Mouse (Mus musculus): Measurements from ENCODE around the gene Farp2. TPM values are rescaled to one million over a fixed set of nuclear protein-coding genes. Genes with fewer than 3 reads are reported as not detected.
"Not testable (repeated sequence)": the region's sequence is repeated elsewhere in the genome, so short reads cannot be mapped to it uniquely, and the experiment has no call there.

Farp2 gene
- polyA plus RNA-seq, 1 experiment from 2014 or later, result 6.1 TPM

GRCm38 (mm10) chr1:93508576-93508975 is 3.3 kb upstream of the Farp2 start:
- WGBS, result 31% methylated on average over 1 of the region's 1 CpGs

GRCm38 (mm10) chr1:93512351-93512690 is 442 bp downstream of the Farp2 start:
- Histone ChIP-seq H3K4me3 (replicated peaks) (peak overlapping the region; percentile 75), H3K9ac (peak overlapping the region; percentile 59), H3K4me1 (peaks cover 12% of the 10 kb centered on the region; the same call in 1 of the 2 replicates), H3K27ac (peak overlapping the region; percentile 78), H3K4me2 (peak overlapping the region; percentile 72), H3K9me3 (no peaks in the 10 kb centered on the region), H3K27me3 (replicated peaks) (no peaks in the 10 kb centered on the region), H3K36me3 (0 out of 2 replicates have a peak, but pooled peaks cover 12% of the 10 kb centered on the region)
- ATAC-seq (ENCODE audit: insufficient read depth, low FRiP score, low read depth), result peak; percentile 9; the same call in 1 of the 2 replicates
- WGBS, result 2% methylated on average over 15 of the region's 15 CpGs

More at GRCm38 (mm10) chr1:93508576-93508975, 3.3 kb upstream of the Farp2 start:
- not testable (repeated sequence) for ATAC-seq (ENCODE audit: insufficient read depth, low FRiP score, low read depth); H3K9ac ChIP-seq; H3K4me3 ChIP-seq (replicated peaks); H3K4me2 ChIP-seq; H3K27me3 ChIP-seq (replicated peaks); H3K27ac ChIP-seq; H3K9me3 ChIP-seq
- Histone ChIP-seq H3K36me3 (peaks cover 31% of the 10 kb centered on the region), H3K4me1 (peaks cover 12% of the 10 kb centered on the region; the same call in 1 of the 2 replicates)

- Histone ChIP-seq H3K4me1 (peaks cover 12% of the 10 kb centered on the region; the same call in 1 of the 2 replicates), H3K9me3 (no peaks in the 10 kb centered on the region), H3K4me3 (replicated peaks) (no peak overlapping the region), H3K27me3 (replicated peaks) (no peaks in the 10 kb centered on the region), H3K36me3 (0 out of 2 replicates have a peak, but pooled peaks cover 10% of the 10 kb centered on the region), H3K4me2 (peak overlapping the region; percentile 72), H3K27ac (no peak overlapping the region), H3K9ac (no peak overlapping the region)
- WGBS, result 71% methylated on average over 14 of the region's 14 CpGs
- no peak for ATAC-seq (ENCODE audit: insufficient read depth, low FRiP score, low read depth)
Observed at GRCm38 (mm10) chr1:93513221-93513620, 1.3 kb downstream of the Farp2 start.

GRCm38 (mm10) chr1:93521491-93521890 is 9.6 kb downstream of the Farp2 start:
- Histone ChIP-seq H3K9me3 (no peaks in the 10 kb centered on the region), H3K27ac (no peak overlapping the region), H3K4me2 (no peak overlapping the region), H3K9ac (no peak overlapping the region), H3K27me3 (replicated peaks) (no peaks in the 10 kb centered on the region), H3K4me1 (no peaks in the 10 kb centered on the region), H3K36me3 (no peaks in the 10 kb centered on the region), H3K4me3 (replicated peaks) (no peak overlapping the region)
- no peak for ATAC-seq (ENCODE audit: insufficient read depth, low FRiP score, low read depth)
- 75% methylated on average over 2 of the region's 2 CpGs for WGBS

- Histone ChIP-seq H3K4me3 (replicated peaks) (no peak overlapping the region), H3K27ac (no peak overlapping the region), H3K4me2 (no peak overlapping the region), H3K9me3 (no peaks in the 10 kb centered on the region), H3K27me3 (replicated peaks) (no peaks in the 10 kb centered on the region), H3K4me1 (no peaks in the 10 kb centered on the region), H3K36me3 (no peaks in the 10 kb centered on the region), H3K9ac (no peak overlapping the region)
- 59% methylated on average over 1 of the region's 1 CpGs for WGBS
- no peak for ATAC-seq (ENCODE audit: insufficient read depth, low FRiP score, low read depth)
Observed at GRCm38 (mm10) chr1:93522325-93522724, 10.4 kb downstream of the Farp2 start.

GRCm38 (mm10) chr1:93529801-93530200 is 17.9 kb downstream of the Farp2 start:
- H3K27me3 ChIP-seq (replicated peaks), result no peaks in the 10 kb centered on the region
- H3K4me3 ChIP-seq (replicated peaks), result no peak overlapping the region
- H3K9me3 ChIP-seq, result no peaks in the 10 kb centered on the region
- H3K36me3 ChIP-seq, result 0 out of 2 replicates have a peak, but pooled peaks cover 3% of the 10 kb centered on the region
- H3K4me1 ChIP-seq, result no peaks in the 10 kb centered on the region
- ATAC-seq (ENCODE audit: insufficient read depth, low FRiP score, low read depth), result no peak
- H3K9ac ChIP-seq, result no peak overlapping the region
- H3K4me2 ChIP-seq, result no peak overlapping the region
- 82% methylated on average over 6 of the region's 6 CpGs for WGBS
- H3K27ac ChIP-seq, result no peak overlapping the region

- no peak for ATAC-seq (ENCODE audit: insufficient read depth, low FRiP score, low read depth)
- WGBS, result 90% methylated on average over 6 of the region's 6 CpGs
- Histone ChIP-seq H3K4me1 (no peaks in the 10 kb centered on the region), H3K27ac (no peak overlapping the region), H3K36me3 (no peaks in the 10 kb centered on the region; the same call in 1 of the 2 replicates), H3K4me2 (no peak overlapping the region), H3K27me3 (replicated peaks) (no peaks in the 10 kb centered on the region), H3K9ac (no peak overlapping the region), H3K4me3 (replicated peaks) (no peak overlapping the region), H3K9me3 (no peaks in the 10 kb centered on the region)
Observed at GRCm38 (mm10) chr1:93537227-93537626, 25.3 kb downstream of the Farp2 start.

- Histone ChIP-seq H3K4me1 (no peaks in the 10 kb centered on the region), H3K4me3 (replicated peaks) (no peak overlapping the region), H3K27ac (no peak overlapping the region), H3K9me3 (no peaks in the 10 kb centered on the region), H3K27me3 (replicated peaks) (no peaks in the 10 kb centered on the region), H3K9ac (no peak overlapping the region), H3K36me3 (no peaks in the 10 kb centered on the region), H3K4me2 (no peak overlapping the region)
- ATAC-seq (ENCODE audit: insufficient read depth, low FRiP score, low read depth), result no peak
- 84% methylated on average over 2 of the region's 2 CpGs for WGBS
Observed at GRCm38 (mm10) chr1:93543196-93543595, 31.3 kb downstream of the Farp2 start.

GRCm38 (mm10) chr1:93547286-93547685 is 35.4 kb downstream of the Farp2 start:
- Histone ChIP-seq H3K4me3 (replicated peaks) (no peak overlapping the region), H3K4me1 (no peaks in the 10 kb centered on the region), H3K36me3 (no peaks in the 10 kb centered on the region), H3K9ac (no peak overlapping the region), H3K4me2 (no peak overlapping the region), H3K27me3 (replicated peaks) (no peaks in the 10 kb centered on the region), H3K27ac (no peak overlapping the region), H3K9me3 (no peaks in the 10 kb centered on the region)
- ATAC-seq (ENCODE audit: insufficient read depth, low FRiP score, low read depth), result no peak
- WGBS, result 84% methylated on average over 1 of the region's 1 CpGs

GRCm38 (mm10) chr1:93551427-93551826 is 39.5 kb downstream of the Farp2 start:
- Histone ChIP-seq H3K27me3 (replicated peaks) (no peaks in the 10 kb centered on the region), H3K4me3 (replicated peaks) (no peak overlapping the region), H3K27ac (no peak overlapping the region), H3K9me3 (no peaks in the 10 kb centered on the region), H3K36me3 (no peaks in the 10 kb centered on the region), H3K4me1 (no peaks in the 10 kb centered on the region), H3K9ac (no peak overlapping the region), H3K4me2 (no peak overlapping the region)
- 71% methylated on average over 5 of the region's 5 CpGs for WGBS
- no peak for ATAC-seq (ENCODE audit: insufficient read depth, low FRiP score, low read depth)

- H3K27ac ChIP-seq, result no peak overlapping the region
- no peaks in the 10 kb centered on the region for H3K36me3 ChIP-seq
- no peak overlapping the region for H3K4me2 ChIP-seq
- no peaks in the 10 kb centered on the region for H3K27me3 ChIP-seq (replicated peaks)
- no peak overlapping the region for H3K9ac ChIP-seq
- H3K9me3 ChIP-seq, result no peaks in the 10 kb centered on the region
- no peak overlapping the region for H3K4me3 ChIP-seq (replicated peaks)
- ATAC-seq (ENCODE audit: insufficient read depth, low FRiP score, low read depth), result no peak
- WGBS, result 70% methylated on average over 7 of the region's 7 CpGs
- H3K4me1 ChIP-seq, result no peaks in the 10 kb centered on the region
Observed at GRCm38 (mm10) chr1:93563224-93563623, 51.3 kb downstream of the Farp2 start.

- ATAC-seq (ENCODE audit: insufficient read depth, low FRiP score, low read depth), result no peak
Observed at GRCm38 (mm10) chr1:93563649-93564048, 51.8 kb downstream of the Farp2 start.

GRCm38 (mm10) chr1:93564781-93565180 is 52.9 kb downstream of the Farp2 start:
- WGBS, result 81% methylated on average over 3 of the region's 3 CpGs
- no peak overlapping the region for H3K9ac ChIP-seq

More at GRCm38 (mm10) chr1:93563649-93564048, 51.8 kb downstream of the Farp2 start:
- Histone ChIP-seq H3K27ac (no peak overlapping the region), H3K9me3 (no peaks in the 10 kb centered on the region), H3K4me1 (no peaks in the 10 kb centered on the region), H3K9ac (no peak overlapping the region), H3K4me2 (no peak overlapping the region), H3K36me3 (no peaks in the 10 kb centered on the region), H3K4me3 (replicated peaks) (no peak overlapping the region), H3K27me3 (replicated peaks) (no peaks in the 10 kb centered on the region)
- 59% methylated on average over 1 of the region's 1 CpGs for WGBS

More at GRCm38 (mm10) chr1:93564781-93565180, 52.9 kb downstream of the Farp2 start:
- Histone ChIP-seq H3K4me2 (no peak overlapping the region), H3K9me3 (no peaks in the 10 kb centered on the region), H3K36me3 (0 out of 2 replicates have a peak, but pooled peaks cover 5% of the 10 kb centered on the region), H3K27me3 (replicated peaks) (no peaks in the 10 kb centered on the region), H3K4me1 (no peaks in the 10 kb centered on the region), H3K27ac (no peak overlapping the region), H3K4me3 (replicated peaks) (no peak overlapping the region)
- no peak for ATAC-seq (ENCODE audit: insufficient read depth, low FRiP score, low read depth)

Measured in stomach, embryonic 15.5 days (tissue).